Mouse (Mus musculus) stomach, embryonic 16.5 days (tissue): ENCODE results near the gene Ctc1. TPM values are rescaled to one million over a fixed set of nuclear protein-coding genes. Genes with fewer than 3 reads are reported as not detected.

Source experiments
- ATAC-seq: fragments of 200-750 bp; cut with Nextera tagmentation; 2 replicates; pipeline ENCODE4 v1.8.0; 2017; ENCODE audit warnings: moderate number of reproducible peaks, moderate TSS enrichment; ENCODE audit not compliant: insufficient read depth, low FRiP score
- H3K27ac ChIP-seq: fragments of 300-500 bp; sonication (generic); 2 replicates; pipeline ENCODE4 v1.5.1; 2014; ENCODE audit warnings: low read length
- H3K27me3 ChIP-seq: fragments of 300-500 bp; sonication (generic); 2 replicates; pipeline ENCODE4 v1.6.1; 2014; ENCODE audit warnings: low read length, control low read depth, mixed read lengths; ENCODE audit not compliant: control insufficient read depth, insufficient read depth
- H3K36me3 ChIP-seq: fragments of 300-500 bp; sonication (generic); 2 replicates; pipeline ENCODE4 v1.6.1; 2014; ENCODE audit warnings: low read length; ENCODE audit not compliant: control insufficient read depth, insufficient read depth
- H3K4me1 ChIP-seq: fragments of 300-500 bp; sonication (generic); 2 replicates; pipeline ENCODE4 v1.6.1; 2014; ENCODE audit warnings: low read length, control low read depth, mixed read lengths; ENCODE audit not compliant: control insufficient read depth, insufficient read depth
- H3K4me2 ChIP-seq: fragments of 300-500 bp; sonication (generic); 2 replicates; pipeline ENCODE4 v1.6.1; 2014; ENCODE audit warnings: low read depth, low read length, mixed read lengths
- H3K4me3 ChIP-seq: fragments of 300-500 bp; sonication (generic); replicated peaks from 2 replicates; pipeline ENCODE4 v1.5.1; 2014; ENCODE audit warnings: mild to moderate bottlenecking, low read length
- H3K9ac ChIP-seq: fragments of 300-500 bp; sonication (generic); 2 replicates; pipeline ENCODE4 v1.6.1; 2014; ENCODE audit warnings: low read length
- H3K9me3 ChIP-seq: fragments of 300-500 bp; sonication (generic); replicated peaks from 2 replicates; pipeline ENCODE4 v1.6.1; 2016; ENCODE audit warnings: low read length, control low read depth; ENCODE audit not compliant: control insufficient read depth
- WGBS: fragments of 180-500 bp; shearing (Covaris S2); extraction: QIAGEN DNeasy Blood & Tissue Kit; methylation state at CpG from one replicate; pipeline ENCODE4 v1.1.7; 2014; 5-methylcytosine and 5-hydroxymethylcytosine counted together
- polyA plus RNA-seq: library from polyadenylated mRNA; unstranded; fragments of >200 nt; fragmentation: Nextera tagmentation; extraction: Ambion mirVana; gene quantifications from 2 replicates; pipeline ENCODE4 v1.2.1, GENCODE M21; 2015

Ctc1 gene
- polyA plus RNA-seq, 1 experiment from 2014 or later, result 34.5 TPM

GRCm38 (mm10) chr11:69067601-69068000 lies 51.9 kb downstream of the Ctc1 start:
- Histone ChIP-seq H3K4me1 (peaks cover 38% of the 10 kb centered on the region), H3K27me3 (no peaks in the 10 kb centered on the region), H3K27ac (peak overlapping the region; percentile 71), H3K9me3 (no peaks in the 10 kb centered on the region), H3K4me3 (no peak overlapping the region), H3K9ac (peak overlapping the region; percentile 50; the same call in 1 of the 2 replicates), H3K36me3 (no peaks in the 10 kb centered on the region), H3K4me2 (peak overlapping the region; percentile 22; the same call in 1 of the 2 replicates)
- WGBS, result 39% methylated on average over 6 of the region's 6 CpGs
- ATAC-seq, result no peak

DNA sequence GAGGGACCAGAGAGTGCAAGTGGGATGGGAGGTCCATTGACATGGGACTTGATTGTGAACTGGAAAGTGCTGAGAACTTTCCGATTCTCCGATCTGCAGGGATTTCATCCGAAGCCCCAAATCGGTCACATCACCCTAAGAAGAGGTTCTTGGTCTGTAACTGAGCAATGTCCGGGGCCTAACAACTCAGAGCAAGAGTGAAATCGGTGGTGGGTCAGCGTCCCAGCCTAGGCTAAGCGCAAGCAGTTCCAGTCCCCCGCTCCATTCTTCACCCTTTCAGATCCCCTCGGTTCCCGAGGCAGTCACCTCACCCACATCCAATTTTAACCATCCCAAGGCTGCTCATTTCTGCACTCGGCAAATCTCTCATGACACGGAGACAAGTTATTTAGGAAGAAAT lies 54.4 kb downstream of the Ctc1 start:
- Histone ChIP-seq H3K4me1 (peaks cover 47% of the 10 kb centered on the region), H3K9me3 (no peaks in the 10 kb centered on the region), H3K9ac (peak overlapping the region; percentile 89), H3K27me3 (no peaks in the 10 kb centered on the region), H3K4me3 (peak overlapping the region; percentile 74), H3K27ac (peak overlapping the region; percentile 97), H3K36me3 (no peaks in the 10 kb centered on the region), H3K4me2 (peak overlapping the region; percentile 92)
- WGBS, result 2% methylated on average over 13 of the region's 13 CpGs
- ATAC-seq, result no peak

- peak within 1 kb of the TSS; percentile 97 for H3K27ac ChIP-seq
- H3K27me3 ChIP-seq, result no peaks in the 10 kb centered on the region
- under 1% methylated on average over 47 of the region's 47 CpGs for WGBS
- no peaks in the 10 kb centered on the region for H3K36me3 ChIP-seq
- H3K4me1 ChIP-seq, result peaks cover 46% of the 10 kb centered on the region
- peak within 1 kb of the TSS; percentile 74 for H3K4me3 ChIP-seq
- peak; percentile 90 for ATAC-seq
- peak within 1 kb of the TSS; percentile 92 for H3K4me2 ChIP-seq
- H3K9me3 ChIP-seq, result no peaks in the 10 kb centered on the region
- peak within 1 kb of the TSS; percentile 89 for H3K9ac ChIP-seq
Measured at GRCm38 (mm10) chr11:69070590-69071222, 55.0 kb downstream of the Ctc1 start, which contains the start of gene Tmem107. Tmem107 (plus strand) TSS chr11:69070806.

DNA sequence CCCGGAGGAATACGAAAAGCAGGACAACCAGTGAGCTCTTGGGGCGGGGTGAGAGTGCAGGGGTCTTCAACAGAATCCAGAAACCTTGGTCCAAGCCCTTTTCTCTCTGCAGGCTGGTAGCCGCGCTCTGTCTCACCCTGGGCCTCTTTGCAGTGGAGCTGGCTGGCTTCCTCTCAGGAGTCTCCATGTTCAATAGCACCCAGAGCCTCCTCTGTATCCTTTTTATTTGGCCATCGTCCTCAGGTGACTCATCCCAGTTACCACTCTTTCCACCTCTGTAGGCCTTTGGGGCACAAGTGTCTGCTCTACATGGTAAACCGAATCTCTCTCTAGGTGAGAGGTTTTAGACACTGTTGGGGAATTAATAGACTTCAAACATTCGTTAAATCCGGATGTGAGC lies 55.6 kb downstream of the Ctc1 start:
- 29% methylated on average over 9 of the region's 9 CpGs for WGBS
- Histone ChIP-seq H3K4me3 (peak overlapping the region; percentile 74), H3K4me2 (peak overlapping the region; percentile 92), H3K9me3 (no peaks in the 10 kb centered on the region), H3K36me3 (no peaks in the 10 kb centered on the region), H3K9ac (peak overlapping the region; percentile 89), H3K27me3 (no peaks in the 10 kb centered on the region), H3K4me1 (peaks cover 41% of the 10 kb centered on the region), H3K27ac (peak overlapping the region; percentile 97)
- no peak for ATAC-seq

DNA sequence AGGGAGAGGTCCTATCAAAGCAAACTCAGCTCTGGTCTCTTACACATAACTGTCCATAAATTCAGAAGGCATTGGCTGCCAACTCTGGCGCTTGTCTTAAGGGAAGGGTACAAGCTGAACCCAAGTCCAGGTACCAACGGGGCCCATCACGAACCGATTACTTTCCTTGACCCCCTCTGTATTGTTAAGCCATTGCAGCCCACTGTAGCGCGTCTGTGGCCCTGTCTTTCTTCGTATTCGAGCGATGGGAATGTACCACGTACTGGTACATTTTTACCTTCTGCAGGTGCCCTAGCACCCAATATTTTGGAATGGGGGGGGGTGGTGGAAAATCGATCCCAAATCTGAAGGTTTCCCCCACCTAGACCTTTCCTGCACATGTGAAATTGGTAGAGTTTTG lies 56.5 kb downstream of the Ctc1 start:
- WGBS, result 81% methylated on average over 11 of the region's 11 CpGs
- Histone ChIP-seq H3K4me2 (peak overlapping the region; percentile 55), H3K9me3 (no peaks in the 10 kb centered on the region), H3K27ac (peak overlapping the region; percentile 84), H3K4me3 (peak overlapping the region; percentile 38), H3K27me3 (no peaks in the 10 kb centered on the region), H3K4me1 (peaks cover 33% of the 10 kb centered on the region), H3K9ac (peak overlapping the region; percentile 69), H3K36me3 (no peaks in the 10 kb centered on the region)
- ATAC-seq, result no peak

DNA sequence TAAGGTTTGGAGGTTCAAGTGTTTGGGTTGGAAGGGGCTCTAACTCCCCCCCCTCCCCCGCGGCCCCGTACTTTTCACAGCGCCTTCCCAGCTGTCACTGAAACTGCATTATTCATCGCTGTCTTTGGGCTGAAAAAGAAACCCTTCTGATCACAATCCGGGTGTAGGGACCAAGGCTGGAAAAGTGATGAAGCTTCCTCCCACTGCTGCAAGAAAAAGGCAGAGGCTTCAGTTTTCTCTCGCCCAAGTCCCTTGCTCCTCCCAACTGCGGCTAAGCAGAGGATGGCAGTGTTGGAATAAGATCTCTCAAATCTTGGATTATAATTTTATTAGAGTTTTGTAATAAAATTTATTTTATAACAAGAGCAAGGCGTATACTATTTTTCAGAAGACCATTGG lies 57.0 kb downstream of the Ctc1 start:
- H3K9ac ChIP-seq, result peak overlapping the region; percentile 69
- ATAC-seq, result no peak
- no peaks in the 10 kb centered on the region for H3K9me3 ChIP-seq
- H3K36me3 ChIP-seq, result no peaks in the 10 kb centered on the region
- peak overlapping the region; percentile 55 for H3K4me2 ChIP-seq
- peak overlapping the region; percentile 84 for H3K27ac ChIP-seq
- H3K4me3 ChIP-seq, result peak overlapping the region; percentile 38
- H3K27me3 ChIP-seq, result no peaks in the 10 kb centered on the region
- H3K4me1 ChIP-seq, result peaks cover 28% of the 10 kb centered on the region
- 6% methylated on average over 9 of the region's 9 CpGs for WGBS

- Histone ChIP-seq H3K27me3 (no peaks in the 10 kb centered on the region), H3K9me3 (no peaks in the 10 kb centered on the region), H3K4me3 (peak overlapping the region; percentile 38), H3K4me2 (peak overlapping the region; percentile 55), H3K27ac (peak overlapping the region; percentile 84), H3K9ac (peak overlapping the region; percentile 62), H3K36me3 (no peaks in the 10 kb centered on the region), H3K4me1 (peaks cover 26% of the 10 kb centered on the region)
- under 1% methylated on average over 14 of the region's 14 CpGs for WGBS
- ATAC-seq, result peak; percentile 72
Measured at GRCm38 (mm10) chr11:69073065-69073888, 57.6 kb downstream of the Ctc1 start.

DNA sequence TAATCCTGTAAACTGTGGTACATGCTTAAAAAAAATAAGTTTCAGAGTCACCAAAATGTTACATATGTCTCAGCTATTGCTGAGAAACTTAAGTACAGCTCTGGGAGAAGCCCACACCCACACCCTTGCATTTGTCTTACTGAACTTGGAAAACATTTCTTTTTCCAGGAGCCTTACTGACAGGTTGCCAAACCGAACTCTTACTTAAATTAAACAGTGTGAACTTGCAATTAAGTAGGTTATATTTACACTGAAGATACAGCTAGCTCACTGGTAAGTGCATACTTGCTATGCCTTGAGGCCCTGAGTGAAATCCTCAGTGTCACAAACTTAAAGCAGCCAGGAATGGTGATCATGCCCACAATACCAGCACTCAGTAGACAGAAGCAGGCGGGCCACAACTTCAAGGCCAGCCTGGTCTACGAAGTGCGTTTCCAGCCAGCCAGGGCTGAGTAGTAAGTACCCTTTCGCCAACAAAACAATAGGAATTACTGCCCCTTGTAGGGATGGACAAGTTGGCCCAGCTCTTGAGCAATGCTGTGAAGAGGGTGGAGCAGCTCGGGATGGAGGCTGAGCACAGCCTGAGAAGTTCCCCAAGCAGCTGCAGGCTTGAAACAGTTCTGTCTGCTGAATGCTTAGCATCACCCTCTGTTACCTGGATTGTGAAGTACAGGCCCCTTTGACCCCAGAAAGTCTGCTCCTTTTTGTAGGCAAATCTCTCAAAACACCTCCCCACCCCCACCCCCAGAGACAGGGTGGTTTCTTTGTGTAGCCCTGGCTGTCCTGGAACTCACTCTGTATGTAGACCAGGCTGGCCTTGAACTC lies 58.5 kb downstream of the Ctc1 start:
- Histone ChIP-seq H3K27me3 (no peaks in the 10 kb centered on the region), H3K4me3 (no peak overlapping the region), H3K36me3 (no peaks in the 10 kb centered on the region), H3K27ac (peak overlapping the region; percentile 84), H3K9ac (peak overlapping the region; percentile 10; the same call in 1 of the 2 replicates), H3K4me1 (peaks cover 26% of the 10 kb centered on the region), H3K4me2 (0 out of 2 replicates have a peak overlapping the region, but pooled peaks have one; percentile 6), H3K9me3 (no peaks in the 10 kb centered on the region)
- 31% methylated on average over 6 of the region's 6 CpGs for WGBS
- no peak for ATAC-seq
